Mouse (Mus musculus): ENCODE results near the gene Kcnn1.

Kcnn1 gene

GRCm38 (mm10) chr8:70893656-70894384 lies 30.8 kb upstream of the Kcnn1 start:
- peak; percentile 51 to 74 for DNase-seq (ENCODE audit: low spot score in 2 of 2)

GRCm38 (mm10) chr8:70892896-70893655 lies 30.0 kb upstream of the Kcnn1 start:
- DNase-seq (ENCODE audit: low spot score in 2 of 2) = no peak

GRCm38 (mm10) chr8:70892022-70892895 lies 29.2 kb upstream of the Kcnn1 start, which contains the start of gene Slc5a5:
TSS of gene Slc5a5 (minus strand) at chr8:70892757.
- no peak for DNase-seq (ENCODE audit: low spot score in 2 of 2)

GRCm38 (mm10) chr8:70891356-70891755 lies 28.3 kb upstream of the Kcnn1 start:
- no peak for DNase-seq (ENCODE audit: low spot score in 2 of 2)

GRCm38 (mm10) chr8:70890656-70891055 lies 27.6 kb upstream of the Kcnn1 start:
- no peak for DNase-seq (ENCODE audit: low spot score in 2 of 2)

- DNase-seq (ENCODE audit: low spot score in 2 of 2) = no peak
These were observed 24.6 kb upstream of the Kcnn1 start for GRCm38 (mm10) chr8:70887669-70888068.

- DNase-seq (ENCODE audit: low spot score in 2 of 2) = peak in 1 of 2 experiments; percentile 41
These were observed 22.6 kb upstream of the Kcnn1 start for GRCm38 (mm10) chr8:70885612-70886011.

- no peak for DNase-seq (ENCODE audit: low spot score in 2 of 2)
These were observed 21.6 kb upstream of the Kcnn1 start for GRCm38 (mm10) chr8:70884683-70885082.

- DNase-seq (ENCODE audit: low spot score in 2 of 2) = no peak
These were observed 21.1 kb upstream of the Kcnn1 start for GRCm38 (mm10) chr8:70884186-70884585.

GRCm38 (mm10) chr8:70880546-70880945 lies 17.5 kb upstream of the Kcnn1 start:
- DNase-seq (ENCODE audit: low spot score in 2 of 2) = no peak

GRCm38 (mm10) chr8:70880126-70880525 lies 17.1 kb upstream of the Kcnn1 start:
- no peak for DNase-seq (ENCODE audit: low spot score in 2 of 2)

GRCm38 (mm10) chr8:70879500-70879899 lies 16.4 kb upstream of the Kcnn1 start:
- no peak for DNase-seq (ENCODE audit: low spot score in 2 of 2)

- DNase-seq (ENCODE audit: low spot score in 2 of 2) = no peak
These were observed 15.1 kb upstream of the Kcnn1 start for GRCm38 (mm10) chr8:70878178-70878577.

GRCm38 (mm10) chr8:70876382-70876781 lies 13.3 kb upstream of the Kcnn1 start:
- DNase-seq (ENCODE audit: low spot score in 2 of 2) = no peak

- DNase-seq (ENCODE audit: low spot score in 2 of 2) = no peak
These were observed 11.4 kb upstream of the Kcnn1 start for GRCm38 (mm10) chr8:70874441-70874840.

GRCm38 (mm10) chr8:70873364-70873985 lies 10.4 kb upstream of the Kcnn1 start, which contains the start of gene Ccdc124:
TSS of gene Ccdc124 (minus strand) at chr8:70873935.
- DNase-seq (ENCODE audit: low spot score in 2 of 2) = peak; percentile 89 to 97

- no peak for DNase-seq (ENCODE audit: low spot score in 2 of 2)
These were observed 9.7 kb upstream of the Kcnn1 start for GRCm38 (mm10) chr8:70872643-70873363.

- no peak for DNase-seq (ENCODE audit: low spot score in 2 of 2)
These were observed 8.2 kb upstream of the Kcnn1 start for GRCm38 (mm10) chr8:70871195-70871807.

GRCm38 (mm10) chr8:70869601-70870041 lies 6.6 kb upstream of the Kcnn1 start:
- DNase-seq (ENCODE audit: low spot score in 2 of 2) = peak; percentile 64 to 70

GRCm38 (mm10) chr8:70869199-70869571 lies 6.1 kb upstream of the Kcnn1 start:
- DNase-seq (ENCODE audit: low spot score in 2 of 2) = no peak
